Mouse (Mus musculus) small intestine, adult 2 months (tissue): ENCODE measurements around the gene Ajap1.

Source experiments
- CTCF ChIP-seq: fragments of 200-500 bp; IDR thresholded peaks from 2 replicates; pipeline ENCODE4 v1.5.1; 2012; ENCODE audit warnings: low read depth, mild to moderate bottlenecking, control low read depth, inconsistent platforms, low read length, moderate library complexity, mixed read lengths; ENCODE audit not compliant: insufficient replicate concordance, insufficient read length; ENCODE audit errors: extremely low read depth
- POLR2A ChIP-seq: fragments of 200-500 bp; IDR thresholded peaks from 2 replicates; pipeline ENCODE4 v1.6.1; 2012; ENCODE audit warnings: low read depth, mild to moderate bottlenecking, control low read depth, inconsistent platforms, low read length, moderate library complexity

DNA sequence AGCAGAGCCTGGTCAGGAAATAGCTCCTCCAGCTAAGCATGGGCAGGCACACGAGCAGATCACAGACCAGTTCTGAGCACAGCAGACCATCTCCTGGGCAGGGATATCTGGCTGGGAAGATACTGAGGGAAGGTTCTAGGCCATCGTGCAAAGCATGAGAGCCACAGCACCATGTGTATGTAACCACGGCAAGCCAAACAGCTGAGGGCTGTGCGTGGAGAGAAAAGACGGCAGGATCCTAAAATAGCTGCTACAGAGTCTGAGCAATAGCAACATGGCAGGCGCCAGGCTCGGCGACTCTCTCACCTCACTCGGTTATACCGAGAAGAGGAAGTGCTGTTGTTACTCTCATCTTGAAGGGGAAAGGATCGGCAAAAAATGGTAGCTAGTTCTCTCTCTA is 42.7 kb downstream of the Ajap1 start:
- TF ChIP-seq CTCF (no peak), POLR2A (no peak)
